Mouse (Mus musculus): ENCODE results near the gene Gc. TPM values are rescaled to one million over a fixed set of nuclear protein-coding genes. Genes with fewer than 3 reads are reported as not detected.

The Gc gene
- total RNA-seq (2021): not detected
- long read RNA-seq: 0 reads

DNA sequence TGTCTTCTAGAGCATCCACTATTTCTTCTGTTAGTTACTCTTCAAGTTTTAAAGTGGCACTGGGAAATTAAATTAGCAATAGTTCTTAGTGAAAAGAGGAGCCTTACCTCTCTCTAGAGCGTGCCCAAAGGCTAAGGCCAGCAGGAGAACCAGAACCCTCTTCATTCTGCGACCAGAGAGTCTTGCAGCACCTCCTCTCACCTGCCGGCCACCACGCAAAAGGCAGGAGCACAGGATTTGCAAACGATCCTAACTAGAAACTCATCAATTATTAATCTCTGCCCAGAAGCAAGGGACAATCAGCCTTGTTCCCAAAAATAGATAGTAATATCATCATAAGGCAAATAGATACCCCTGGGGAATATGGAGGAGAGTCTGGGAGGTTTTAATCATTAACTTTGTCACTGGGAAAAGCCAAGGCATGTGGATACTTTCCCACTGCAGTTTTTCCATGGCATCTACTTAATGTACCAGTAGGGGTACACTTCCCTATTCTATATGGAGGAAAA, at the start of gene Gc:
Gene Gc (minus strand): TSS at position 345 of the 509 bp plus-strand sequence.
- no peak for DNase-seq (ENCODE audit: low spot score in 2 of 2)

DNA sequence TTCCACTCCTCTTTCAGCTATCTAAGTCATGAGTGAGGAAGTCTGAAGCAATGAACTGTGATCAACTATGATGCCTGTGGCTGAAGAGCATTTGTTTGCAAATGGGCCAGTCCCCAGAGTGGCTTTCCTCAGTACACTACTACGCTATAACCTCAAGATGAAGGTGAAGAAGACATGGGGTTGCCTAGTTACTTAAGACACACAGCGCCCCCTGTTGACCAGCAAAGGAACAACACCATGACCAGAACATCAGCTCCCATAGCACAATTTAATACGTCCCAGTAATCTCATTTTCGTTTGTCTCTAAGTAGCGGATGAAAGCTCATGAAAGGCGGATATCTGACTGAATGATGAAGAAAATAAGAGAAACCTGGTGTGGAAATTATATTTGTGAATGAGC, 42.5 kb upstream of the Gc start:
- DNase-seq (ENCODE audit: low spot score in 2 of 2): no peak

DNA sequence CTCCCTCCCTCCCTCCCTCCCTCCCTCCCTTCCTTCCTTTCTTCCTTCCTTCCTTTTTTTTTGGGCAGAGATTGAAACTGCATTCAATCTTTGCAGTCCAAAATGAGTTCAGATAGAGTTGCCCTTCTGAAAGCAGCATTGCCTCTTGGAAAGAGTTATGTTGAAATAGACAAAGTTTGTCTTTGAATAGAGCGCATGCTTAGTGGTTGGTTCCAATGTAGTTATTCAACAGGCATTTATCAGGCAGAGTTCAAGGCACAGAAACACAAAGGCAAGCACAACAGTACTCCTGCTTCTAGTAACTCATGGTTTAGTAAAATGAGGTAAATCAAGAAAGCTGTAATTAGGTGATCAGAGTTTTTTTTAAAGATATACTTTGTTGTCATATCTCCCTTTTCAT, 34.9 kb upstream of the Gc start:
- DNase-seq (ENCODE audit: low spot score in 2 of 2): no peak

DNA sequence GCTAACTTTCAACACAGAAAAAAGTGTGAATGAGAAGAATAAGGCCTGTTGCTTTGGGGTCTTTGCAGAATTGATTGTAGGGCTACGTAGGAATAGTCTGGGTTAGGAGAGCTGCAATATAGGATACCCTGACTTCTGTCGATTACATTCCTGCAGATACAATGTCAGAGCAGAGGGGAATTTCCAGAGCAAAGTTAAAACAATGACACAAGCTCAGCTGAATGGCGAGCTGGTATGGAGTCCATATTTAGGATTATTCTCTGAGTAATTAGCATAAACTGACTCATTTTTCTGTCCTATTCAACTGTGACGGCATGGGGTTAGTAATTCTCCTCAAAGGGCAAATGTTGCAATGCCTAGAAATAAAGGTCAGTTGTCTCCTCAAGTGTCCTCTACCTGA, 12.8 kb upstream of the Gc start:
- no peak for DNase-seq (ENCODE audit: low spot score in 2 of 2)

GRCm38 (mm10) chr5:89467886-89468285, 10.2 kb upstream of the Gc start:
- DNase-seq (ENCODE audit: low spot score in 2 of 2): no peak

DNA sequence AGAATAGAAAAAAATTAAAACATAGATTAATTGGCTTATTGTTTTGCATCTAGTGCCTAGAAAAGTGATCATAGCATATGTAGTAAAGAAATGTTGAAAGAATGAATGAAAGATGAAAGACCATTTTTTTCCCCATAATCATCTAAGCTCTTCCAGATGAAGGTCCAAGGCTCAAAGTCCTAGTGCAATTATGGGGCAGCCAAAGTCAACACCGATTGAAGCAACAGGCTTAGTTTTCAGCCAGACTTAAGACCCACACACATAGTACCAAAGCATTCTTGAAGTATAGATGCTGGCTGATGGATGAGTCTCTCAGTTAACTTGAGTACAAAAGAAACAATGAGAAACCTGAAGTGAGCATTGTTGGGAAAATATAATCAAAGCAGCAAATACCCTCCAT, 9.3 kb upstream of the Gc start:
- DNase-seq (ENCODE audit: low spot score in 2 of 2): no peak

- no peak for DNase-seq (ENCODE audit: low spot score in 2 of 2)
These were observed 8.6 kb upstream of the Gc start for GRCm38 (mm10) chr5:89466275-89466674.

- no peak for DNase-seq (ENCODE audit: low spot score in 2 of 2)
These were observed 4.1 kb upstream of the Gc start for GRCm38 (mm10) chr5:89461817-89462216.

GRCm38 (mm10) chr5:89459591-89459990, 1.9 kb upstream of the Gc start:
- no peak for DNase-seq (ENCODE audit: low spot score in 2 of 2)

DNA sequence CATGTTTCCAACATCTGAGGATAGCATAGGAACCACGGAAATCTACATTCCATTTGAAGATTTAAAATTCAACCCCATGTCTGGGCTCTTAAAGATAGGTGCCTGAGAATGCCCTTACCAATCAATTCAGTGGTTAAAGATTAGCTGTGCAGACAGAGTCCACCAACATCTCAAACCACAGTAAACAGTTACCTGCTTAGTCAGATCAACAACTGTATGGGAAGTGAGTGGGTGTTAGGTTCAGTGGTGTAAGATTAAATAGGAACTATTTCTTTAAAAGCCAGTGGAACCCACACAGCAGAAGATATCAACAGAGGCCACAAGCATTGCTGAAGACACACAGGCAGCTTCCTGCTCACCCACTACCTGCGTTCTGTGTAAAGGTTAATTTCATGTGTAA, 1.3 kb upstream of the Gc start:
- DNase-seq (ENCODE audit: low spot score in 2 of 2): no peak

GRCm38 (mm10) chr5:89455526-89455925, 2.2 kb downstream of the Gc start:
- peak; percentile 1 to 27 for DNase-seq (ENCODE audit: low spot score in 2 of 2)

DNA sequence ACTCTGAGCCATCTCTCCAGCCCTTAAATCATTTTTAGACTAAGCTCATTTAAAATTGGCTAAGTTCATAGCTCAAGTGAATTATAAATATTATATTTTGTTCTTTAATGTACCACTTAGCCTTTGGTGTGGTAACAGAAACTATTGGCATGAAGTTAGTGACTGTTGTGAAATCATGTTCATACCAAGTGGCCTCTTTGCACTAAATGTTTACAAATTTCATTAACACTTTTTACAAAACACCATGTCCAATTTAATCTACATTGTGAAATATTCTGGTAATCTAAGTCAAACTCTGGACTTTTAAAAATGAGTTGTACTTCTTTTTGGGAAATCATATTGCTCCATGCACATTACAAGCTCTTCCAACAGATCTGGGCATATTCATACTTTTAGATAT, 6.9 kb downstream of the Gc start:
- DNase-seq (ENCODE audit: low spot score in 2 of 2): no peak

GRCm38 (mm10) chr5:89449325-89449724, 8.4 kb downstream of the Gc start:
- DNase-seq (ENCODE audit: low spot score in 2 of 2): no peak

DNA sequence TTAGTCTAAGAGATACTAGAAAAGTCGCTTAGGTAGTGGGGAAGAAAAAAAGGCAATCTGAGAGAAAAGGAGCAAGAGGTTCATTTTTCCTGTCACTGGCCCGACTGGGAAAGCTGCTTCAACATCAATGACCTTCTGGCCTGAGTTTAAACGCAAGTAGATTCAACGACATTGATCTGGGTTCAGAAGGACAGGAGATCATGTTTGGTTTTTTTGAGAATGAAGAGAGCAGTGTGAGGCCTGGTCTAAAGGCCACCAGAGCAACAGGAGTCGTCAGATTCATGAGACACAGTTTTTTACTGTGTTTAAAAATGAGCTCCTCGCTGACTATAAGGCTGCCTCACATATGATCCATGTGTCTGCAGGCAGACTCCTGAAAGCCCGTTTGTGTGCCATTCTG, 9.7 kb downstream of the Gc start:
- DNase-seq (ENCODE audit: low spot score in 2 of 2): no peak

DNA sequence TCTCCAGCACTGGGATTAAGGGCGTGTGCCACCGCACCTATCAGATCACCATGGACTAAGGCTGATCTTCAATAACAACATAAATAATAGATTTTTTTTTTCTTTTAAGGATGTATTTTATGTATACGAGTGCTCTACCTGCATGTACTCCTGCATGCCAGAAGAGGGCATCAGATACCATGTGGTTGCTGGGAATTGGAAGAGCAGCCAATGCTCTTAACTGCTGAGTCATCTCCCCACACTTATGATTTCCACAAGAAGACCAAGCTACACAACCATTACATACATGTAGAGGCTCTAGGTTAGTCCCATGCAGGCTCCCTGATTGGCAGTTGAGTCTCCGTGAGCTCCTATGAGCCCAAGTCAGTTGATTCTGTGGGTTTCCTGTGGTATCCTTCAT, 13.3 kb downstream of the Gc start:
- peak in 1 of 2 experiments; percentile 15 for DNase-seq (ENCODE audit: low spot score in 2 of 2)

GRCm38 (mm10) chr5:89411536-89411935, 46.2 kb downstream of the Gc start:
- peak in 1 of 2 experiments; percentile 10 for DNase-seq (ENCODE audit: low spot score in 2 of 2)

GRCm38 (mm10) chr5:89407376-89408082, 50.2 kb downstream of the Gc start:
- DNase-seq (ENCODE audit: low spot score in 2 of 2): no peak

DNA sequence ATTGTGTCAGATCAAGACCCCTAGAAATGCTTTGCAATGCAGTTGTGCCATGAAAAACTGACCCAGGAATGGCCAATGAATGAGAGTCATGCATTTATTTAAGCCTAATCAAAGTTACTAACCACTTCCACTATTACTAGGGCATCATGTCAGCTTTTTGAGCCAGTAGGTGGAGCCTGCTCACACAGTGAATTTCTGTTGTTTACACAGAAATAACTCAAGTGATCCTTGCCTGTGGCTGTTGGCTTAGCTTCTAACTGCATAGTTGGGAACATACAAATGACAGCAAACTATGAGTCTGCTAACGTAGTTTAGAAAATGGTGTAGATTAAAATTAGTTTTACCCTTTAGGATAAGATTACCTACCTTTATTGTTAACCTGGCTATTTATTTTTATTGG, 52.6 kb downstream of the Gc start:
- no peak for DNase-seq (ENCODE audit: low spot score in 2 of 2)

DNA sequence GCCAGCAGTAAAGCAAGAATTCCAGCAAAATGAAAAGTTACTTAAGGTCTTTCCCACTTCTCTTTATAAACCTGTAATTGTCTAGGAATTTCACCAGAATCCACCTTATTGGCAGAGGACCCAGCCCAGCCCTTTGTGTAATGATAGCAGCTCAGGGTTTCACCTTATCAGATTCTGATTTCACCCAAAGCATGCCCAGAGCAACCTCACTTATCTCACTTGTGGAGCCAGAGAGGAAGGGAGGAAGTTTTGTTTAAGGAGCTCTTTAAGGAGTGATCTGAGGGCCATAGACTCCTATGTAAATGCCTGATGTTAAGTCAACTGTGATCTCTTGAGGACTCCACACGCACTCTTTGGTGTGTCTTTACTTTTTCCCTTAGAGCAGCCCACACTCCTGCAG, 67.3 kb downstream of the Gc start:
- DNase-seq (ENCODE audit: low spot score in 2 of 2): no peak

DNA sequence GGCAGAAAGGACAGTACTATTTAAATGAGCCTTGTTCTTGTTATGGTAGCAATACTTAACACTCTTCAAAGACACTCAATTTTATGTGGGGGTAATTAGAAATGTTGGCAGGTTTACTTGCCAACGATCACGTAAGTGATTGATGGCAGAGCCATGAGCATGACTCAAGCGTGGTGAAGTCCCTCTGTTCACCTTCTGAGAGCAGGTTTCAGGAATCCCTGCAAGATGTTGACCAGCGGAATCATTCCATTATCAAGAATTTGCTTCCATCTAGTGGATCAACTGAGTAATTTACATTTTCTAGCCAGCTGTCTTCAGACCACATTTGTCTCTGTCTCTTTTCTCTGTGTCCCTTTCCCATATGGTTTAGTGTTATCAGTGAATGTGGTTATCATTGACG, 73.5 kb downstream of the Gc start:
- peak in 1 of 2 experiments; percentile 46 for DNase-seq (ENCODE audit: low spot score in 2 of 2)

DNA sequence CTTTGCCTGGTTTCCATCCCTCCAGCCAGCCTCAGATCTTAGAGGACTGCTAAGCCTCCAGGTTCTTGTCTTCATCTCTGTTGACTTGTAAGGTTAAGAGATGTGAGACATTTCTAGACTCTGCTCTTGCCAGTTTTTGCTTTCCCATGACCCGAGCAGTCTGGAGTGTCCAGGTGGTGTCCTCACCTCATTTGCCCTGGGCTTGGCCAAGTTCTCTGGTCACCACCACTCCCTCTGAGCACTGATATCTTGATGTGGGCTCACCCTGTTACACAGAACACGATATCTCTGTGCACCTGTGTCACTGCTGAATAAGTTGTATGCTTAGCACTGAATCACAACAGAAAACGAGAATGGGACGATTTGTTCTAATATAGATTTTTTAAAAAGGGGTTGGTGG, 76.4 kb downstream of the Gc start:
- no peak for DNase-seq (ENCODE audit: low spot score in 2 of 2)

GRCm38 (mm10) chr5:89370140-89370539, 87.6 kb downstream of the Gc start:
- no peak for DNase-seq (ENCODE audit: low spot score in 2 of 2)

DNA sequence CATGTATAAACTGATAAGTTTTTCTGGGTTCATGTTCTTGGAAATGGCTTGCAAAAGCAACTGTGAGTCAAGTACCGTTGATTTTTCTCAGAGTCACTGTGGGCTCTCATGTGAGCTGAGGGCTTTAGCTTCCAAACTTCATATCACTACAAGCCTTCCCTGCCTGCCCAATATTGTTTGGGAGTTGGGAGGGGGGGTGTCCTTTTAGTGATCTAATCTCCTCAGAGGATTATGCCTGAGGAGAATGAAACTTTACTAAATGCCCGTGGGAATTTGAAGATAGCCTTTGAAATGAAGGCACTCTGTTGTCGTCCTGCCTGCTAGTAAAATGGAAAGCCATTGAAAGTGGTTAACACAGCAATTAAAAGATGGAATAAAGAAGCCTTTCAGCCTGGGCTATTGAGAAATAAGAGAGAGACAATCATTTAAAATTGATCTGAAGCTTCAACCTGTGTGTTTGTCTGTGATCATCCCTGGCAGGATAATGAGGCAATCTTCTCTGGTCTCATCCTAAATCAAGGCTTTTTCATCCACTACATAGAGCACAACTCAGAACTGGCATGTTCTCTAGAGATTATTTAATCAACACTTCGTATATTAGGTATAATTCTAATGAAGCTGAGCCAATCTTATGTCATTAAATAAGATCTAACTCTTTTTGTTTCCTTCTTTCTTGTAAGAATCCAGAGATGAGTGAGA, 89.5 kb downstream of the Gc start:
- no peak for DNase-seq (ENCODE audit: low spot score in 2 of 2)

All from layer of hippocampus, adult 18-20 months (tissue).